Mouse (Mus musculus): ENCODE results near the gene Galk2. TPM values are rescaled to one million over a fixed set of nuclear protein-coding genes. Genes with fewer than 3 reads are reported as not detected.

Galk2 gene
- total RNA-seq, 2 experiments from 2014 or later, result 23.0 to 27.1 TPM

DNA sequence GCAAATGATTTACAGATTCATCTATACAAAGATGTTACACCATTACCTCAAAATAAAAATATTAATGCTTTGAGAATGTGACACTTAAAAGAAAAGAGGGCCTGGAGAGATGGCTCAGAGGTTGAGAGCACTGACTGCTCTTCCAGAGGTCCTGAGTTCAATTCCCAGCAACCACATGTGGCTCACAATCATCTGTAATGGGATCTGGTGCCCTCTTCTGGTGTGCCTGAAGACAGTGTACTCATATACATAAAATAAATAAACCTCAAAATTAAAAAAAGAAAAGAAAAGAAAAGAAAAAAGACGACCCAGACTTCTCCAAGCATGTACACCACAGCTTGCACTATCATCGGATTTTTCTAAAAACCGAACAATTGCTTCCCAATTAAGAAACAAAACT is 1.2 kb upstream of the Galk2 start:
- H3K27ac ChIP-seq, result no peak overlapping the region
- peak overlapping the region; percentile 99 for H3K4me3 ChIP-seq
- intact Hi-C loops (cut with DNase I), result loop anchor here (2.0 kb wide), 2 partner anchors 75 to 295 kb away; partner anchors contain the start of genes Dtwd1, Fam227b and Secisbp2l
- no peak for DNase-seq (ENCODE audit: extremely low spot score in 1 of 2, low spot score in 2 of 2)
- TF ChIP-seq CTCF (IDR thresholded peaks at IDR 0.05), result peak; percentile 4

DNA sequence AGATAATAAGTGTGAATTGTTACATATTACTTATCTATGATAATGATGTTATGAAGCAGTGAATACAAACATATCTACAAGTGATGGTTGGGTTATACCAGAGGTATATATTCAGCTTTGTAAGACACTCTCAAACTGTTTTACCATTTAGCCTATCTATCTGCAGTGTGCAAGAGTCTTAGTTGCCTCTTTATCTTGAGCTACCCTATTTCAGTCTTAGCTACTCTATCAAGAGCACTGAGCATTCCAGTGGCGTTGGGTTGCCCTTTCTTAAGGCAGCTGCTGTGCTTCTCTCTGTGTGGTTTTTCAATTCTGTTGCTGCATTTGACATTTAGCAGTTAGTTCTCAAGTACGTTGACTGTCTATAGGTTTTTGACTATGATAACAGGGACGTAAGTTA is 4.9 kb downstream of the Galk2 start:
- TF ChIP-seq CTCF (IDR thresholded peaks at IDR 0.05), result no peak
- intact Hi-C loops (cut with DNase I), result no loop called here

DNA sequence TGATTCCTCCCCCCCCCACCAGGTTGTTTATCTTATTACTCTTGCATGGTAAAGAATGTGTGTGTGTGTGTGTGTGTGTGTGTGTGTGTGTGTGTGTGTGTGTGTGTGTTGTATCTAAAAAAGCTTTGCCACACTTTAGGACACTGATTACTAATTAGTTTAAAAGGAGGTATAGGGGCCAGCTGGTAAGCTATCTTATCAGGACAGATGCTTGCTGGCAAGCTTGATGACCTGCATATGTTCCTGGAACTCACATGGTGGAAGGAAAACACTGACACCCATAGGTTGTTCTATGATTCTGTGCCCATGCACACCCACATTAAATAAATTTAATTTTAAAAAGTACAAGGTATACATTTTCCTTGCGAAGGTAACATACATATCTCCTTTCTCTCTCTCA is 5.6 kb downstream of the Galk2 start:
- TF ChIP-seq CTCF (IDR thresholded peaks at IDR 0.05), result no peak
- intact Hi-C loops (cut with DNase I), result no loop called here
- DNase-seq (ENCODE audit: extremely low spot score in 1 of 2, low spot score in 2 of 2), result no peak
- H3K27ac ChIP-seq, result no peak overlapping the region
- no peak overlapping the region for H3K4me3 ChIP-seq

More for the DNA sequence above, 4.9 kb downstream of the Galk2 start:
- no peak overlapping the region for H3K4me3 ChIP-seq
- DNase-seq (ENCODE audit: extremely low spot score in 1 of 2, low spot score in 2 of 2), result no peak
- no peak overlapping the region for H3K27ac ChIP-seq

DNA sequence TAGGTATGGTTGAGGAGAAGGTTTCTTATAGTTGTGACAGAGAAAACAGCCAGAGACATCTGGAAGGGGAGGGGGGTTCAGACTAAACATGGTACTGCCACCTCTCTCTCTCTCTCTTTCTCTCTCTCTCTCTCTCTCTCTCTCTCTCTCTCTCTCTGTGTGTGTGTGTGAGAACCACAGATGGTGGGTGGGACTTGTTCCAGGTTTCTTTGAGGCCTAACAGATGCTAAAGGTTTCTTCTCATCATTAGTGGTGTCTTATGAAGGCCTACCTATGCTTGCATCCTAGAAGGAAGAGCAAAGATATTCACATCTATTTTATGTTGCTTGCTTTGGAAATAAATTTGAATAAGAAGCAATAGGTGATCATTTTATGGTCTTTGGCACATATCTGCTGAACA is 6.7 kb downstream of the Galk2 start:
- intact Hi-C loops (cut with DNase I), result no loop called here
- Histone ChIP-seq H3K27ac (no peak overlapping the region), H3K4me3 (peak overlapping the region; percentile 63)
- no peak for TF ChIP-seq CTCF (IDR thresholded peaks at IDR 0.05)
- DNase-seq (ENCODE audit: extremely low spot score in 1 of 2, low spot score in 2 of 2), result no peak

DNA sequence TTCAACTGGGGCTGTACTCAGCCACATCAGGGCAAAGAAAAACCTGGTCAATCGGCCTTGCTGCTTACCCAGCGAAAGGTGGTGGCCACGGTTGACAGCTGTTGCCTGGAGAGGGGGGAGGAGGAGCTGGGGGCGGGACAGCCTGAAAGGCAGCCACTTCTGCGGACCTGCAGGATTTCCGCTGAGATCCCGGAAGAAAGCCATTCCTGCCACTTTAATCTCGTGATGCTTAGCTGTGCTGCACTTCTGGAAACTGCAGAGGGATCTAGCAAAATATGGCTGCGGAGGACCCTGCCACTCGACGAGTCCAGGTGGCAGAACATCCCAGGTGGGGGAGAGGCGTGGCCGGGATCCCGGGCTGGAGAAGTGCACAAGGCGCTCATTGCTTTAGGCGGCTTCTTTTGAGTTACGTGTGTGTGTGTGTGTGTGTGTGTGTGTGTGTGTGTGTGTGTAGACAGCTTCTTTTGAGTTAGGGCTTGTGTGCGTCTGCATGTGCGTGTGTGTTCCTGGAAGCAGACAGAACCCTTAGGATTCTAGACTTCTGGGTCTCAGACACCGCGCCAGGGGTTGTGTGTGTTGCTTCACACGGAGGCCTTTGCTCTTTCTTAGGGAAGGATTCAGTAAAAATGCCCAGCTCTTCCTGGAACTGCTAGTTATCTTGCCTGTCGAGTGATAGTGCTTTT is 7.3 kb downstream of the Galk2 start:
- peak; percentile 35 to 43 for DNase-seq (ENCODE audit: extremely low spot score in 1 of 2, low spot score in 2 of 2)
- no peak overlapping the region for H3K27ac ChIP-seq

DNA sequence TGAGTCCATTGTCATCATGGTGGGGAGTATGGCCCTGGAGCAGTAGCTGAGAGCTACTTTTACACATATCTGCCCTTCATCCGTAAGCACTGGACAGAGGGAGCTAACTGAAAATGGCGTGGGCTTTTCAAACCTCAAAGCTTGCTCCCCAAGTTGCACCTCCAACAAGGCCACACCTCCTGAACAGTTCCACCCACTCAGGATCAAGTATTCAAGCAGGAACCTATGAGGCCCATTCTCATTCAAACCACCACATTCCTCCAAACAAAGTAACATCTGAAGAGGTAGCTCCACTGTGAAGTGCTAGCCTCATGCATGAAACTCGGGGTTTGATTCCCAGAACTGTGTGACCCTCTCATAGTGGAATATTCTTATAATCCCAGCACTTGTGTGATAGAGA is 9.4 kb downstream of the Galk2 start:
- intact Hi-C loops (cut with DNase I), result no loop called here
- TF ChIP-seq CTCF (IDR thresholded peaks at IDR 0.05), result no peak
- Histone ChIP-seq H3K27ac (no peak overlapping the region), H3K4me3 (no peak overlapping the region)
- DNase-seq (ENCODE audit: extremely low spot score in 1 of 2, low spot score in 2 of 2), result no peak

More for the DNA sequence above, 7.3 kb downstream of the Galk2 start:
- no peak for TF ChIP-seq CTCF (IDR thresholded peaks at IDR 0.05)
- intact Hi-C loops (cut with DNase I), result no loop called here
- peak overlapping the region; percentile 63 for H3K4me3 ChIP-seq

DNA sequence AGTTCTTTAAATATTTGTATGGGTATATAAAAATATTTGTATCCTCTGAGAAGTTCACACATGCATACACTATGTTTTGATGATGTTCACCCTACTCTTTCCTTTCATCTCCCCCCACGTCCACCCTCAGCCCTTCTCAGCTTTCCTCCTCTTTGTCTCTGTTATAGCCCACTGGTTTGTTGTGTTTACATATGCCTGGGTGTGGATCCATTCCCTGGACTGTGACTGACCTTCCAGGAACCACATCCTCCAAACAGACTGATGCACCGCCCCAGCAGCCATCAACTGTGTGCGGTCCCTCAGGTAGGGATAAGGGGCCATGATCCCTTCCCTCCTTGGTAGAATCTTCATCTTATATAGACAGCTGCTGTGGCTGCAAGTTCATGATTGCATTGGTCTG is 11.2 kb downstream of the Galk2 start:
- no peak for DNase-seq (ENCODE audit: extremely low spot score in 1 of 2, low spot score in 2 of 2)
- intact Hi-C loops (cut with DNase I), result no loop called here
- Histone ChIP-seq H3K4me3 (no peak overlapping the region), H3K27ac (no peak overlapping the region)
- no peak for TF ChIP-seq CTCF (IDR thresholded peaks at IDR 0.05)

DNA sequence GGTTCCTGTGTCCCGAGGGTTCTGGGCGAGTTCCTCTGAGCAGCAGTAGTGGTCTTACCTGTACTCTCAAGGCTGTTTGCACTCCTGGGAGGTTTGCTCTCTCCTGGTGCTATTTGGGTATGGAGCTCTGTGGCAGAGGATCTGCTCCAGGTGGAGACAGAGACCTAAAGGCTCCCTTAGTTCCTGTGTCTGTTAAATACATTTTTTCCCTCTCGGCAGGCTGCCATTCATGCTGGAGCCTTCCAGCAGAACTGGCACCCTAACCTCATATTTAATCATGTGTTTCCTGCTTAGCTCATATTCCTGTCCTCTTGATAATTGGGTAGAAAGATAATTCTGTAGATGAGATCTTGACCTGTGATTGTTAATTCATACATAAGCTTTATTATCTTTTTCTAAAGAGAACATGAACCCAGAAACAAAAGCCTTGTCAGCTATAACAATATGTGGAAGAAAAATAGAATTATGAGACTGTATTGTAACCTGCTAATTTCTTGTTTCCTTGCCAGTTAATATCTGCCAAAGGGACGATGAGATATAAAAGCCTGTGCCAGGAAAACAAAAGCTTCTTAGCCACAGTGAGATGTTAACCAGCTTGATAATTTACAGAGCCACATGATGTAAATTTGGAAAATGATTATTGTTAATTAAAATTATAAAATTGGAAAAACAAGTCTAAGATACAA is 27.1 kb downstream of the Galk2 start:
- intact Hi-C loops (cut with DNase I), result no loop called here
- no peak for TF ChIP-seq CTCF (IDR thresholded peaks at IDR 0.05)
- H3K4me3 ChIP-seq, result no peak overlapping the region
- H3K27ac ChIP-seq, result no peak overlapping the region
- DNase-seq (ENCODE audit: extremely low spot score in 1 of 2, low spot score in 2 of 2), result no peak

DNA sequence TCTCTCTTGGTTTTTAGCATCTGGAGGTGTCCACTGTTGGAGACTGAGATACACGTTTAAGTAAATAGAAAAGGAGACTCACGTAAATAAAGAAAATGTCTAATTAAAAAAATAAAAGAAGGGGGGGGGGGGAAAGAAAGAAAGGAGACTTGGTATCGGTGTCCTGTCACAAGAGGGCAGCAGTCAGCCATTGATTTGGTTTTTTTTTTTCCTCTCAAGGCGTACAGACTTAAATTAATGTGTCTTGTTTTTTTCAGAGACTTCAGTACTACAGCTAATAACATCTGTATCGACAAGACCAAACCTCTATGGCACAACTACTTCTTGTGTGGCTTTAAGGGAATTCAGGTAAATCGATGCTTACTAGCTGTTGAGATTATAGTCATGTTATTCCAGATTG is 34.2 kb downstream of the Galk2 start:
- peak; percentile 15 to 22 for DNase-seq (ENCODE audit: extremely low spot score in 1 of 2, low spot score in 2 of 2)
- H3K27ac ChIP-seq, result no peak overlapping the region
- peak; percentile 60 for TF ChIP-seq CTCF (IDR thresholded peaks at IDR 0.05)
- intact Hi-C loops (cut with DNase I), result loop anchor here (5.0 to 10.0 kb wide), 4 partner anchors 139 to 629 kb away; partner anchors contain the start of gene Fgf7
- H3K4me3 ChIP-seq, result no peak overlapping the region

DNA sequence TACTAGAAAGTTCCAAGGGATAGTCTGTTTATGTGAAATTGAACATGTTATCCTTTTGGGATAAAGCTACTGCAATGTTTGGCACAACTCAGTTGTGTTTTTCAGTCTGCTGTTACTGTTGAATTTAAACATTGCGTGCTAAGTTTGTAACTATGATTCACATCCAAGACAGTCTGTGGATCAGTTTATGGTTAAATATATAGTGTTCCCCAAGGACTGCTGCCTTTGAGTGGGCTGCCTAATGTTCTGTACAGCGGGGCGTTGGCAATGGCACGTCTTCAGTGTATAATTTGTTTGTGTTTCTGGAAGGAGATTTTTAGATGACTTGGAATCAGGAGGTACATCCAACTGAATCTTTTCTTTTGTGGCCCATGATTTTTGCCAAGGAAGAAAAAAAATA is 36.2 kb downstream of the Galk2 start:
- H3K27ac ChIP-seq, result no peak overlapping the region
- intact Hi-C loops (cut with DNase I), result loop anchor here (10.0 kb wide), 1 partner anchor 530 kb away; no protein-coding TSS in a partner anchor
- no peak for DNase-seq (ENCODE audit: extremely low spot score in 1 of 2, low spot score in 2 of 2)
- no peak overlapping the region for H3K4me3 ChIP-seq
- no peak for TF ChIP-seq CTCF (IDR thresholded peaks at IDR 0.05)

DNA sequence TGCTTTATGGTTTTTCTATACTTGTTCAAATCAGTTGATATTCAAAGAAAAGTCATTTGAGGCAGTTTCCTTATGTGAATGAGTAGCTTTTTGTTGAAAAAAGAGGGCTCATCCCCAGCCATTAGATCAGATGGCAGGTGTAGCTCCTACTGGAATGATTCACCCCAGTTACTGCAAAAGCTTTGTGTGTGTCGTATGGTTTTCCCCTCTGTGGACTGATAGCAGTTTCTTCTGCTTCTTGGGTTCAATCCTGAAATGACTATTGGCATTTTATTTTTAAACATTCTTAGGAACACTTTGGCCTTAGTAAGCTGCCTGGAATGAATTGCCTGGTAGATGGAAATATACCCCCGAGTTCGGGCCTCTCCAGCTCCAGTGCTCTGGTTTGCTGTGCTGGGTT is 37.4 kb downstream of the Galk2 start:
- no peak for DNase-seq (ENCODE audit: extremely low spot score in 1 of 2, low spot score in 2 of 2)
- no peak overlapping the region for H3K4me3 ChIP-seq
- no peak for TF ChIP-seq CTCF (IDR thresholded peaks at IDR 0.05)
- intact Hi-C loops (cut with DNase I), result loop anchor here (10.0 kb wide), 1 partner anchor 528 kb away; no protein-coding TSS in a partner anchor
- no peak overlapping the region for H3K27ac ChIP-seq

DNA sequence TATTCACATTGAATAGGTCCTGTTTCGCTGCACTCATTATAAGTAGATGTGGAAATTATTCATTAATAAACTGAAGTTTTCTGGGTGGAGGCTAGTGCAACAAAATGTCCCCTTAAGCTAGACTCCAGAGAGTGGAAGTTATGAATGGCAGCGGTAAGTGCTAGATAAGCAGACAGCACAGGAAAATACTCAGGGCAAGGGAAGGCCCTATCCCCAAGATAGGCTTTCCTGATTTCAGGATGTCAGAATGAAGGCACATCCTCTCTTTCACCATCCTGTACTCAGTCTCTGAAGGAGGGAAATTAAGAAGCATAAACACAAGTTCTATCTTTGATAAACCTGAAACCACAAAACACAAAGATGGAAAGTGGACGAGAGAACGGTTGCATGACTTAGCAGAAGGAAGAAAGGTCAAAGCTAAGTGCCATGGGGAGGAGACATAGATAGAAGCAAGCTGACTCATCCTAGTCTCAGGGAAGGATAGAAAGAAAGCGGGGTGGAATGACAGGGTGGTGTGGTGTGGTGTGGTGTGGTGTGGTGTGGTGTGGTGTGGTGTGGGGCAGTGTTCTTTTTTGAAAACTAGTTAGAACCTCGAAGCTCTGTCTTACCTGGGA is 42.0 kb downstream of the Galk2 start:
- Histone ChIP-seq H3K27ac (no peak overlapping the region), H3K4me3 (no peak overlapping the region)
- no peak for TF ChIP-seq CTCF (IDR thresholded peaks at IDR 0.05)
- intact Hi-C loops (cut with DNase I), result no loop called here
- no peak for DNase-seq (ENCODE audit: extremely low spot score in 1 of 2, low spot score in 2 of 2)

Data from left cerebral cortex, adult 2 months (tissue).